Mouse (Mus musculus) left cerebral cortex, postnatal 14 days (tissue): Measurements from ENCODE around the gene Tbcc. TPM values are rescaled to one million over a fixed set of nuclear protein-coding genes. Genes with fewer than 3 reads are reported as not detected.

Experiments
- DNase-seq, 2 experiments: peaks; one replicate each; pipeline ENCODE4 v3.0.0; 2021 to 2022; ENCODE audit warnings: low spot score in 2 of 2, mixed read lengths in 1 of 2
- intact Hi-C: fragments of 180-260 bp; cut with DNase I; formaldehyde crosslinking; loops from one replicate; pipeline ENCODE4 v1.15.1; 2025
- total RNA-seq, 2 experiments: library from RNA; stranded (reverse); gene quantifications; 2 replicates each; pipeline ENCODE4 v1.2.3; 2021

The Tbcc gene
- total RNA-seq, 2 experiments from 2014 or later, result 33.1 to 39.8 TPM

- intact Hi-C loops, result loop anchor here (1.0 kb wide), 1 partner anchor 33 kb away; the partner anchor contains the start of gene Bicral
- peak; percentile 41 to 53 for DNase-seq
Measured at GRCm38 (mm10) chr17:46890843-46891594, 535 bp downstream of the Tbcc start.

GRCm38 (mm10) chr17:46895426-46895825 lies 4.9 kb downstream of the Tbcc start:
- intact Hi-C loops, result no loop called here

GRCm38 (mm10) chr17:46897221-46897950 lies 6.9 kb downstream of the Tbcc start:
- no peak for DNase-seq
- intact Hi-C loops, result no loop called here

More at GRCm38 (mm10) chr17:46895426-46895825, 4.9 kb downstream of the Tbcc start:
- DNase-seq, result no peak

- DNase-seq, result no peak
- intact Hi-C loops, result no loop called here
Measured at GRCm38 (mm10) chr17:46900941-46901340, 10.5 kb downstream of the Tbcc start.

GRCm38 (mm10) chr17:46903876-46904490 lies 13.5 kb downstream of the Tbcc start:
- intact Hi-C loops, result no loop called here
- peak; percentile 63 to 78 for DNase-seq

GRCm38 (mm10) chr17:46910186-46910585 lies 19.7 kb downstream of the Tbcc start, which contains the start of gene Prph2:
Gene Prph2 (plus strand): TSS chr17:46910459.
- DNase-seq, result no peak
- intact Hi-C loops, result no loop called here

- DNase-seq, result no peak
- intact Hi-C loops, result no loop called here
Measured at GRCm38 (mm10) chr17:46912331-46912730, 21.8 kb downstream of the Tbcc start.

GRCm38 (mm10) chr17:46915129-46915528 lies 24.6 kb downstream of the Tbcc start:
- DNase-seq, result no peak
- intact Hi-C loops, result no loop called here

- no peak for DNase-seq
- intact Hi-C loops, result no loop called here
Measured at GRCm38 (mm10) chr17:46918951-46919350, 28.5 kb downstream of the Tbcc start.

- intact Hi-C loops, result no loop called here
- no peak for DNase-seq
Measured at GRCm38 (mm10) chr17:46920855-46921254, 30.4 kb downstream of the Tbcc start.

GRCm38 (mm10) chr17:46926192-46926591 lies 35.7 kb downstream of the Tbcc start:
- no peak for DNase-seq
- intact Hi-C loops, result no loop called here

- no peak for DNase-seq
- intact Hi-C loops, result no loop called here
Measured at GRCm38 (mm10) chr17:46926941-46927340, 36.5 kb downstream of the Tbcc start.

- DNase-seq, result no peak
- intact Hi-C loops, result no loop called here
Measured at GRCm38 (mm10) chr17:46927781-46928180, 37.3 kb downstream of the Tbcc start.

GRCm38 (mm10) chr17:46929277-46929676 lies 38.8 kb downstream of the Tbcc start:
- intact Hi-C loops, result no loop called here
- no peak for DNase-seq

GRCm38 (mm10) chr17:46929897-46930296 lies 39.4 kb downstream of the Tbcc start:
- intact Hi-C loops, result no loop called here
- no peak for DNase-seq

- no peak for DNase-seq
- intact Hi-C loops, result no loop called here
Measured at GRCm38 (mm10) chr17:46932961-46933360, 42.5 kb downstream of the Tbcc start.

- peak; percentile 66 to 74 for DNase-seq
- intact Hi-C loops, result no loop called here
Measured at GRCm38 (mm10) chr17:46933557-46934348, 43.3 kb downstream of the Tbcc start.

- DNase-seq, result no peak
- intact Hi-C loops, result no loop called here
Measured at GRCm38 (mm10) chr17:46940461-46940860, 50.0 kb downstream of the Tbcc start.
